Mouse (Mus musculus) lung, postnatal 0 days (tissue): ENCODE results near the gene Ptprg. TPM values are rescaled to one million over a fixed set of nuclear protein-coding genes. Genes with fewer than 3 reads are reported as not detected.
A peak's percentile ranks its signal among the peaks of the same experiment; 100 is the strongest.

Experiments
- ATAC-seq: fragments of 200-750 bp; cut with Nextera tagmentation; 2 replicates; pipeline ENCODE4 v1.8.0; 2017; ENCODE audit warnings: moderate library complexity
- DNase-seq: peaks from one replicate; pipeline ENCODE4 v3.0.0-alpha.2; 2016; ENCODE audit warnings: low spot score
- H3K27ac ChIP-seq: fragments of 300-500 bp; sonication (generic); 2 replicates; pipeline ENCODE4 v1.5.1; 2014; ENCODE audit warnings: antibody characterized with exemption, mild to moderate bottlenecking, low read length, mixed read lengths
- H3K27me3 ChIP-seq: fragments of 300-500 bp; sonication (generic); replicated peaks from 2 replicates; pipeline ENCODE4 v1.6.1; 2014; ENCODE audit warnings: low read length, mixed read lengths; ENCODE audit not compliant: insufficient read depth
- H3K36me3 ChIP-seq: fragments of 300-500 bp; sonication (generic); 2 replicates; pipeline ENCODE4 v1.6.1; 2014; ENCODE audit warnings: low read length, mixed read lengths; ENCODE audit not compliant: insufficient read depth
- H3K4me1 ChIP-seq: fragments of 300-500 bp; sonication (generic); 2 replicates; pipeline ENCODE4 v1.6.1; 2014; ENCODE audit warnings: antibody characterized with exemption, low read depth, low read length, mixed read lengths; ENCODE audit not compliant: insufficient read depth
- H3K4me2 ChIP-seq: fragments of 300-500 bp; sonication (generic); replicated peaks from 2 replicates; pipeline ENCODE4 v1.6.1; 2014; ENCODE audit warnings: low read depth, mild to moderate bottlenecking, low read length, moderate library complexity, mixed read lengths
- H3K4me3 ChIP-seq: fragments of 300-500 bp; sonication (generic); 2 replicates; pipeline ENCODE4 v1.5.1; 2014; ENCODE audit warnings: low read depth, low read length
- H3K9ac ChIP-seq: fragments of 300-500 bp; sonication (generic); replicated peaks from 2 replicates; pipeline ENCODE4 v1.6.1; 2014; ENCODE audit warnings: low read depth, mild to moderate bottlenecking
- H3K9me3 ChIP-seq: fragments of 300-500 bp; sonication (generic); 2 replicates; pipeline ENCODE4 v1.6.1; 2016; ENCODE audit warnings: low read length, mixed read lengths
- CTCF ChIP-seq: IDR thresholded peaks from 2 replicates; pipeline ENCODE4 v1.5.1; 2016; ENCODE audit warnings: antibody characterized with exemption, mild to moderate bottlenecking
- EP300 ChIP-seq: IDR thresholded peaks from 2 replicates; pipeline ENCODE4 v1.6.1; 2016; ENCODE audit warnings: antibody characterized with exemption, mild to moderate bottlenecking, control low read depth
- WGBS: fragments of 180-500 bp; shearing (Covaris S2); extraction: QIAGEN DNeasy Blood & Tissue Kit; methylation state at CpG from one replicate; pipeline ENCODE4 v1.1.7; 2014; 5-methylcytosine and 5-hydroxymethylcytosine counted together
- polyA plus RNA-seq: library from polyadenylated mRNA; unstranded; fragments of >200 nt; fragmentation: Nextera tagmentation; extraction: Ambion mirVana; gene quantifications from 2 replicates; pipeline ENCODE4 v1.2.1, GENCODE M21; 2015

Gene Ptprg
- polyA plus RNA-seq, 1 experiment from 2014 or later = 19.4 TPM

DNA sequence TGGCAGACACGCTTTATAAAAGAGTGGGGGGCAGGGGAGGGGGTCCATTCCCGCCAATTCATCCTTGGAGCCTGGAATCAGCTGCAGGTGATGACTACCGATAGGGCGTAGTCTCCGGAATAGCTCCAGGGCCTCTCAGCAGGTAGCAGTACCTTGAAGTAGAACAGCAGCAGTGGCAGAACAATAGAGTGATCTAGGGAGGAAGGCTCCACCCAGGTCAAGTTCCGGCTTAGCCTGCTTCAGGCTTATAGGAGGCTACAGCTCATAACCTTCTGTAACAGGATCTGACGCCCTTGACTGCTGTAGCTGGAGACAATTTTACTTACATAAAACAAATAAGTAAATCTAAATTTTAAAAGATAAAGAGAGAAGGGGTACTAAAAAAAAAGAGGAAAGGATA, 554.1 kb downstream of the Ptprg start:
- DNase-seq = peak; percentile 24
- Histone ChIP-seq H3K4me3 (no peak overlapping the region), H3K36me3 (no peaks in the 10 kb centered on the region), H3K27me3 (no peaks in the 10 kb centered on the region), H3K4me2 (no peak overlapping the region), H3K27ac (no peak overlapping the region), H3K4me1 (peaks cover 3% of the 10 kb centered on the region), H3K9me3 (no peaks in the 10 kb centered on the region), H3K9ac (no peak overlapping the region)
- 72% methylated on average over 7 of the region's 7 CpGs for WGBS
- TF ChIP-seq CTCF (no peak), EP300 (peak; percentile 56)
- ATAC-seq = peak; percentile 63; the same call in 1 of the 2 replicates

- Histone ChIP-seq H3K9me3 (no peaks in the 10 kb centered on the region), H3K27ac (peak overlapping the region; percentile 2; the same call in 1 of the 2 replicates)
Measured at GRCm38 (mm10) chr14:12107991-12108390, 554.7 kb downstream of the Ptprg start.

DNA sequence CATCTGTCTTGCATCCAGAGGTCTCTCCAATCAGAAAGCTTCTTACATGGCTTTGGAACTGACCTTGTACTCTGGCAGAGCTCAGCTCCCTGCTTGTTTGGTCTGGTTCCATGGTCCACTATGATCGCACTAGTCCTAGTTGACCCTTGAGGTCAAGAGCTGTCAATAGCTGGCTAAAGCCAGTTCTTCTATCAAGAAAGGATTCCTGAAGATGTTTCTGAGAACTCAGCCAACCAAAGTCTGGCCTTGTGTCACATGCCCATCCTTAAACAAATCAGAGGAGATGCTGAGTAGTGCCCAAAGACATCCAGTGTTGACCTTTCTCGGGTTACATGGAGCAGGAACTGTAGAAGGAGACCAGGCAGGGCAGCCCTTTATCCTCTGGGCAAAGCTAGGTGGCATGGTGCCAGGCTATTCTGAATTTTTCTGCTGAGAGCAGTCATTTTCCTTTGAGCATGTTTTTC, 559.2 kb downstream of the Ptprg start:
- DNase-seq = peak; percentile 47
- no peaks in the 10 kb centered on the region for H3K9me3 ChIP-seq
- peak; percentile 61 for ATAC-seq
- no peak overlapping the region for H3K9ac ChIP-seq
- TF ChIP-seq EP300 (no peak), CTCF (no peak)
- no peak overlapping the region for H3K27ac ChIP-seq
- H3K27me3 ChIP-seq = no peaks in the 10 kb centered on the region
- peaks cover 5% of the 10 kb centered on the region for H3K4me1 ChIP-seq
- no peaks in the 10 kb centered on the region for H3K36me3 ChIP-seq
- 19% methylated on average over 2 of the region's 2 CpGs for WGBS
- no peak overlapping the region for H3K4me2 ChIP-seq
- no peak overlapping the region for H3K4me3 ChIP-seq

More at GRCm38 (mm10) chr14:12107991-12108390, 554.7 kb downstream of the Ptprg start:
- peaks cover 5% of the 10 kb centered on the region for H3K4me1 ChIP-seq
- no peaks in the 10 kb centered on the region for H3K36me3 ChIP-seq
- no peak overlapping the region for H3K4me3 ChIP-seq
- no peak for TF ChIP-seq EP300
- no peak for TF ChIP-seq CTCF
- no peak overlapping the region for H3K9ac ChIP-seq
- no peak overlapping the region for H3K4me2 ChIP-seq
- 49% methylated on average over 7 of the region's 7 CpGs for WGBS
- ATAC-seq (no peak), DNase-seq (no peak)
- H3K27me3 ChIP-seq = no peaks in the 10 kb centered on the region

DNA sequence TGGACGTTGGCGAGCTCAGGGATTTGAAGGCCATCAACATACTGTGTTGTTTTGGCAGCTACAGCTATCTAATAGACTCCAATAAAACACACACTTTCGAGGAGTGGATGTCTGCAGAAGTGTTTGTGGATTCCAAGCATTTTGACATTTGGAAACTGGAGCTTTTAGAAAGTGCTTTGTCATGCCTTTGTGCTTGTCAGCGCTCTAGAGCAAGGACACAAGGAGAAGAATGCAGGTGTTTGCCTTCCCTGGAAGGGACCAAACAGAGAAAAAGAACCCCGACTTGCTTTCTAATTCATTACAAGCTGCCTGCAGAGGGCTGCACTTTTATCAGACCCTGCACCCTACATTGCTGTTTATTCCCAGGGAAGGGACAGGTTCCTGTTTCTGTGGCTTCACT, 560.0 kb downstream of the Ptprg start:
- no peak for ATAC-seq
- WGBS = 37% methylated on average over 5 of the region's 5 CpGs

DNA sequence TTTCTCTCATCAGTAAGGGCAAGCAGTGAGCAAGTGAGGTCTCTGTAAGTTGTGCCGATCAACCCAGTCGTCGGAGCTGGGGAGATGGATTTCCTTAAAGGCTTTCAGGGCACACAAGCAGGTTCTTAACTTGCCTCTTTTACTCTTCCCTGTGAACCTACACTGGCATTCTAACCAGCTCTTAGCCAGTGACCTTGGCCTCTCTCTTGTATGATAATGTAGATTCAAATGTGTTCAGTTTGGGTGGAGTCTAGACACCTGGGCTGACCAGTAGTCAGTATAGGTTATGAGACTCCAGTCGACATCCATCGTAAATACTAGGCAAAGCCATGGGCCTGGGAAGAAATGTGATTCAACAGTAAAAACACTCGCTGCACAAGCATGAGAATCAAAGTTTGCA, 560.7 kb downstream of the Ptprg start:
- H3K36me3 ChIP-seq = no peaks in the 10 kb centered on the region
- TF ChIP-seq EP300 (no peak), CTCF (no peak)
- H3K4me1 ChIP-seq = peaks cover 5% of the 10 kb centered on the region
- no peak overlapping the region for H3K9ac ChIP-seq
- no peak overlapping the region for H3K27ac ChIP-seq
- no peak overlapping the region for H3K4me2 ChIP-seq
- no peaks in the 10 kb centered on the region for H3K27me3 ChIP-seq
- no peak overlapping the region for H3K4me3 ChIP-seq
- H3K9me3 ChIP-seq = no peaks in the 10 kb centered on the region
- DNase-seq (no peak), ATAC-seq (no peak)
- 67% methylated on average over 6 of the region's 6 CpGs for WGBS

More for the DNA sequence above, 560.0 kb downstream of the Ptprg start:
- TF ChIP-seq EP300 = no peak
- Histone ChIP-seq H3K4me1 (peaks cover 5% of the 10 kb centered on the region), H3K9ac (no peak overlapping the region), H3K9me3 (no peaks in the 10 kb centered on the region), H3K4me2 (no peak overlapping the region), H3K27me3 (no peaks in the 10 kb centered on the region), H3K4me3 (no peak overlapping the region), H3K27ac (no peak overlapping the region), H3K36me3 (no peaks in the 10 kb centered on the region)
- no peak for DNase-seq

DNA sequence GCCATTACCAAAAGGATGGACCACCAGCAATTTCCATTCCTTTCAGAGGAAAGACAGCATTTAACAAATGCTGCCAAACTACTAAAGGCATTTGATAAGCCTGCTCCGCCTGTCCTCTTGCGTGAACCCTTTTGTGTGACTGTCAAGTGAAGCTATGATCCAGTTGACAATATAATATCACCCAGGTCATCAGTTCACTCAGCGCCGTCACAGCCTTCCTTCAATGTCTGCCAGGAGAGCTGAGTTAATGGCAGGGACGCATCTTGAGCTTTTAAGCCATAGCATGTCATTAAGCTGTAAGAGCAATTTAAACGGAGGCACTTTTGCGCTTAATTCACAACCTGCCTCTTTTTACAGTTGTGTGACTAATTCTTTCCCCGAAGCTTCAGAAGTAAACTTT, 565.9 kb downstream of the Ptprg start:
- H3K27me3 ChIP-seq = no peaks in the 10 kb centered on the region
- no peak for ATAC-seq
- no peak overlapping the region for H3K4me2 ChIP-seq
- WGBS = 78% methylated on average over 8 of the region's 8 CpGs
- no peaks in the 10 kb centered on the region for H3K9me3 ChIP-seq
- H3K4me1 ChIP-seq = no peaks in the 10 kb centered on the region; the same call in 1 of the 2 replicates
- no peak for DNase-seq
- H3K36me3 ChIP-seq = no peaks in the 10 kb centered on the region
- H3K27ac ChIP-seq = no peak overlapping the region
- H3K4me3 ChIP-seq = no peak overlapping the region
- H3K9ac ChIP-seq = no peak overlapping the region
- TF ChIP-seq CTCF = no peak
- TF ChIP-seq EP300 = no peak

DNA sequence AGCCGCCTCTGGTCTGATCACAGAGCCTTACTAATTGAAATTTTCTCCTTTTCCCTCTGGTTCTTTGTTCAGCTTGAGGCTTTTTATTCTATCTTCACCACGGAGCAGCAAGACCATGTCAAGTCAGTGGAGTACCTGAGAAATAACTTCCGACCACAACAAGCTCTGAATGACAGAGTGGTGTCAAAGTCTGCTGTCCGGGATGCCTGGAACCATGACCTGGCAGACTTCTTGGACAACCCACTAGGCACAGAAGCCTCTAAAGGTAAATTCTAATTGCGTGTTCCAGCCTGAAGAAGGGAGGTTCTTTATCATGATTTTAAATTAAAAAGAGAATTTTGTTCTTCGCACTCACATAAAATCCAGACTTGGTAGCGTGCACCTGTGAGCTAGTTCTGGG, 568.6 kb downstream of the Ptprg start:
- no peak overlapping the region for H3K27ac ChIP-seq
- no peak for ATAC-seq
- H3K4me3 ChIP-seq = no peak overlapping the region
- no peaks in the 10 kb centered on the region for H3K27me3 ChIP-seq
- H3K9me3 ChIP-seq = no peaks in the 10 kb centered on the region
- 96% methylated on average over 7 of the region's 7 CpGs for WGBS
- H3K4me2 ChIP-seq = no peak overlapping the region
- no peak for DNase-seq
- no peaks in the 10 kb centered on the region for H3K36me3 ChIP-seq
- H3K4me1 ChIP-seq = no peaks in the 10 kb centered on the region; the same call in 1 of the 2 replicates
- TF ChIP-seq EP300 (no peak), CTCF (no peak)
- no peak overlapping the region for H3K9ac ChIP-seq
